Mouse (Mus musculus): ENCODE measurements around the gene Ppp1r13b. TPM values are rescaled to one million over a fixed set of nuclear protein-coding genes. Genes with fewer than 3 reads are reported as not detected.

Gene Ppp1r13b
- total and polyA plus RNA-seq, 3 experiments, result 1.5 to 8.7 TPM; not detected in 1

- Histone ChIP-seq H3K4me3 (ENCODE audit: control insufficient read depth in 1 of 2, insufficient read depth in 1 of 2, low read depth in 2 of 2, low read length in 2 of 2) (no peak overlapping the region), H3K4me1 (ENCODE audit: control insufficient read depth in 1 of 2, insufficient read depth in 2 of 2, low read length in 2 of 2) (no peaks in the 10 kb centered on the region), H3K9ac (ENCODE audit: control insufficient read depth, low read depth, low read length, poor library complexity, severe bottlenecking) (no peak overlapping the region), H3K9me3 (replicated peaks; ENCODE audit: insufficient read depth, low read length) (no peaks in the 10 kb centered on the region), H3K27me3 (ENCODE audit: control insufficient read depth in 1 of 2, insufficient read depth in 2 of 2, low read length in 2 of 2) (no peaks in the 10 kb centered on the region), H3K27ac (ENCODE audit: control insufficient read depth, low read depth, low read length) (no peak overlapping the region), H3K79me2 (ENCODE audit: control insufficient read depth, insufficient read depth, low read length, poor library complexity) (no peaks in the 10 kb centered on the region), H3K36me3 (ENCODE audit: control insufficient read depth in 1 of 2, insufficient read depth in 2 of 2, low read length in 2 of 2) (peaks cover 0 to 4% of the 10 kb centered on the region in 2 experiments; a peak in 2 of 4 replicates)
- no peak for DNase-seq (ENCODE audit: low read depth, low spot score)
- TF ChIP-seq MYB (IDR thresholded peaks at IDR 0.05; ENCODE audit: low read depth, low read length) (no peak), USF1 (IDR thresholded peaks at IDR 0.05; ENCODE audit: low read depth, low read length) (no peak), POLR2A (IDR thresholded peaks at IDR 0.05; ENCODE audit: control insufficient read depth in 1 of 2, insufficient read depth in 1 of 2, low read depth in 1 of 2, low read length in 2 of 2, poor library complexity in 1 of 2) (no peak), MEF2A (IDR thresholded peaks at IDR 0.05; ENCODE audit: extremely low read depth, insufficient replicate concordance, low read depth, low read length, poor library complexity, severe bottlenecking) (no peak), SIN3A (IDR thresholded peaks at IDR 0.05; ENCODE audit: low read length) (no peak), RCOR1 (IDR thresholded peaks at IDR 0.05; ENCODE audit: low read depth, low read length) (no peak), EP300 (IDR thresholded peaks at IDR 0.05; ENCODE audit: low read depth in 1 of 2, low read length in 2 of 2) (no peak), ZNF384 (IDR thresholded peaks at IDR 0.05; ENCODE audit: low read depth, low read length) (no peak), POLR2AphosphoS5 (IDR thresholded peaks at IDR 0.05; ENCODE audit: borderline replicate concordance, low read depth, low read length) (no peak), NRF1 (IDR thresholded peaks at IDR 0.05; ENCODE audit: insufficient read depth, low read depth, low read length, poor library complexity, severe bottlenecking) (no peak), ZMIZ1 (IDR thresholded peaks at IDR 0.05; ENCODE audit: low read depth, low read length) (no peak), KAT2A (conservative IDR thresholded peaks at IDR 0.05; ENCODE audit: low read depth, low read length) (no peak), UBTF (IDR thresholded peaks at IDR 0.05; ENCODE audit: borderline replicate concordance, insufficient read depth, low read depth, low read length) (no peak), MYC (IDR thresholded peaks at IDR 0.05; ENCODE audit: low read depth, low read length) (no peak), NELFE (IDR thresholded peaks at IDR 0.05; ENCODE audit: low read depth, low read length) (no peak), MAX (IDR thresholded peaks at IDR 0.05; ENCODE audit: low read length) (no peak), CHD1 (IDR thresholded peaks at IDR 0.05; ENCODE audit: low read depth, low read length) (no peak)
Measured at GRCm38 (mm10) chr12:111785174-111785573, 122.7 kb downstream of the Ppp1r13b start.

GRCm38 (mm10) chr12:111779544-111779943 lies 128.4 kb downstream of the Ppp1r13b start:
- no peaks in the 10 kb centered on the region for H3K9me3 ChIP-seq (replicated peaks; ENCODE audit: insufficient read depth, low read length)
- TF ChIP-seq SMC3 (IDR thresholded peaks at IDR 0.05; ENCODE audit: low read depth, low read length) (peak; percentile 52), UBTF (IDR thresholded peaks at IDR 0.05; ENCODE audit: borderline replicate concordance, insufficient read depth, low read depth, low read length) (no peak), RAD21 (IDR thresholded peaks at IDR 0.05; ENCODE audit: low read depth, low read length) (peak; percentile 58), ZMIZ1 (IDR thresholded peaks at IDR 0.05; ENCODE audit: low read depth, low read length) (no peak), MXI1 (IDR thresholded peaks at IDR 0.05; ENCODE audit: low read depth, low read length) (no peak), MEF2A (IDR thresholded peaks at IDR 0.05; ENCODE audit: extremely low read depth, insufficient replicate concordance, low read depth, low read length, poor library complexity, severe bottlenecking) (no peak), SIN3A (IDR thresholded peaks at IDR 0.05; ENCODE audit: low read length) (no peak), CTCF (IDR thresholded peaks at IDR 0.05 in 2 of 3, conservative IDR thresholded peaks at IDR 0.05 in 1 of 3; ENCODE audit: control insufficient read depth in 1 of 3, insufficient read depth in 1 of 3, low read depth in 2 of 3, low read length in 3 of 3, poor library complexity in 1 of 3, severe bottlenecking in 1 of 3) (peak; percentile 46 to 76 (median 66)), TBP (IDR thresholded peaks at IDR 0.05; ENCODE audit: low read depth, low read length) (no peak), ZC3H11A (IDR thresholded peaks at IDR 0.05; ENCODE audit: low read depth, low read length) (peak; percentile 21; the same call in 1 of the 2 replicates), POLR2AphosphoS5 (IDR thresholded peaks at IDR 0.05; ENCODE audit: borderline replicate concordance, low read depth, low read length) (no peak), MYC (IDR thresholded peaks at IDR 0.05; ENCODE audit: low read depth, low read length) (no peak), ELF1 (IDR thresholded peaks at IDR 0.05; ENCODE audit: low read depth, low read length) (no peak), TAL1 (IDR thresholded peaks at IDR 0.05; ENCODE audit: low read length) (no peak)
- H3K4me1 ChIP-seq (ENCODE audit: control insufficient read depth in 1 of 2, insufficient read depth in 2 of 2, low read length in 2 of 2), result no peaks in the 10 kb centered on the region
- peaks cover 0 to 10% of the 10 kb centered on the region in 2 experiments; a peak in 2 of 4 replicates for H3K36me3 ChIP-seq (ENCODE audit: control insufficient read depth in 1 of 2, insufficient read depth in 2 of 2, low read length in 2 of 2)
- no peak overlapping the region for H3K4me3 ChIP-seq (ENCODE audit: control insufficient read depth in 1 of 2, insufficient read depth in 1 of 2, low read depth in 2 of 2, low read length in 2 of 2)
- H3K27ac ChIP-seq (ENCODE audit: control insufficient read depth, low read depth, low read length), result no peak overlapping the region
- no peaks in the 10 kb centered on the region for H3K27me3 ChIP-seq (ENCODE audit: control insufficient read depth in 1 of 2, insufficient read depth in 2 of 2, low read length in 2 of 2)
- H3K79me2 ChIP-seq (ENCODE audit: control insufficient read depth, insufficient read depth, low read length, poor library complexity), result no peaks in the 10 kb centered on the region
- peak; percentile 62 for DNase-seq (ENCODE audit: low read depth, low spot score)
- H3K9ac ChIP-seq (ENCODE audit: control insufficient read depth, low read depth, low read length, poor library complexity, severe bottlenecking), result no peak overlapping the region

All from MEL (cell line).